Mouse (Mus musculus) urinary bladder, postnatal 4 days (tissue): ENCODE data around the gene Aldh4a1.

Experiments
- DNase-seq, 2 experiments: peaks; one replicate each; pipeline ENCODE4 v3.0.0; 2021 to 2022; ENCODE audit warnings: low spot score in 2 of 2

Gene Aldh4a1

DNA sequence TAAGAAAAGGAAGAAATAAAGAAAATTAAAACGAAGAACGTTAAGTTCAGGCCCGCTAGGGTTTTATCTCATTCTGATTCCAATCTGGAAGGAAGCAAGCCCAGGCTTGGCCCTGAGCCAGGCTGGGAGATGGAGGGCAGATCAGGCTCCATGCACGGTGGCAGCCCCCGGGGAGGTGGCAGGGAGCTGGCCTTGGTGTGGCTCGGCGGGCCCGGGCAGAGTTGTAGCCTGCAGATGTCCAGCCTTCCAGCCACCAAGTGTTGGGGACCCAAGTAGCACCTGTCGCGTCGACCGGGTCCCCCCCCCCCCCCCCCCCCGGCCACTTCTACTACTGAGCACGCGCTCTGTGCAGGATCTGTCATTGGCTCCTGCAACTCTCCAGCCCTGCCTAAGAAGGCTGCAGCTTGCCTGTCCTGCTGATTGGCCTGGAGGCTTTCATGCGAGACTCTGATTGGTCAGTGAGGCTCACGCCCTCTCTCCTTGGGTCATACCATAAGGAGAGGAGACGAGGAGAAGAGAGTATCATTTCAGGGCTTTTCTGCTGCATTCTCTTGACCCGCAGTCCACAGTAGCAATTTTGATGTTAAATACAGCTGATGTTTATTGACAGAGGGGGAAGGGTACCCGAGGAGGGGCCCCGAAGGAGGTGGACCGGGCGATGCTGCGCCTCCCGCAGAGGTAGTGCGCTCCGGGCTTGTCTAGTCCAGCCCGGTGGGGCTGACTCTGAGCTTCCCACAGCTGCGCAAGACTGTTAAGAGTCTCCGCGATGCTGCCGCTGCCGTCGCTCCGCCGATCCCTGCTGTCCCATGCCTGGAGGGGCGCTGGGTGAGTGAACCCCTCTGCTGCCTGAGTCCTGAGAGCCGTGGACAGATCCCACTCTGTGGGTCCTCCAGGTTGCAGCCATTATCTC lies at the start of gene Aldh4a1:
TSS of gene Aldh4a1 (plus strand) at position 494 of the 910 bp plus-strand sequence.
- peak; percentile 85 to 88 for DNase-seq

DNA sequence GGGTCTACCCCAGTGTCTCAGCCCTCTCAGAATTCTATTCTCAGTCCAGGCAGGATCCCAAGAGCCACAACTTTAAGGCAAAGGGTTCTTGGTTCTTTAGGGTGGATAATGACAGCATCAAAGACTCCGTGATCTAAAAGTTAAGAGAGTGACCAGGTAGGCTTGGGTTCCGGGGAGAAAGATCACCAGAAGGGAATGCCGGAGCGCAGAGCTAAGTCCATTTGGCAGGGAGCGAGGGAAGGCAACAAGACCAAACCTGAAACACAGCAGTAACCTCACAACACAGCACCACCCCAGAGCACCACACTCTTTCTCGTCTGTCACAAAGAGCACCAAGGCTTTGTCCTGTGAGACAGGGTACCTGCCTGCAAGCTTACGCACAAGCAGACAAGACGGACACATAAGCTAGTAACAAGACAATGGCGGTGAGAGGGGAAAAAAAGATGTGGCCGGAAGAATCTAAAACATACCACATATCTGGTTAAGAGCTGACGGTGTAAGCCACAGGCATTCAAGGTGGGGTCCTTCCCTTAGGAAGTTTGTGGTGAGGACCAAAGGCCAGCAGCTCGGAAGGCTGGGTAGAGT lies 49.6 kb upstream of the Aldh4a1 start:
- no peak for DNase-seq

DNA sequence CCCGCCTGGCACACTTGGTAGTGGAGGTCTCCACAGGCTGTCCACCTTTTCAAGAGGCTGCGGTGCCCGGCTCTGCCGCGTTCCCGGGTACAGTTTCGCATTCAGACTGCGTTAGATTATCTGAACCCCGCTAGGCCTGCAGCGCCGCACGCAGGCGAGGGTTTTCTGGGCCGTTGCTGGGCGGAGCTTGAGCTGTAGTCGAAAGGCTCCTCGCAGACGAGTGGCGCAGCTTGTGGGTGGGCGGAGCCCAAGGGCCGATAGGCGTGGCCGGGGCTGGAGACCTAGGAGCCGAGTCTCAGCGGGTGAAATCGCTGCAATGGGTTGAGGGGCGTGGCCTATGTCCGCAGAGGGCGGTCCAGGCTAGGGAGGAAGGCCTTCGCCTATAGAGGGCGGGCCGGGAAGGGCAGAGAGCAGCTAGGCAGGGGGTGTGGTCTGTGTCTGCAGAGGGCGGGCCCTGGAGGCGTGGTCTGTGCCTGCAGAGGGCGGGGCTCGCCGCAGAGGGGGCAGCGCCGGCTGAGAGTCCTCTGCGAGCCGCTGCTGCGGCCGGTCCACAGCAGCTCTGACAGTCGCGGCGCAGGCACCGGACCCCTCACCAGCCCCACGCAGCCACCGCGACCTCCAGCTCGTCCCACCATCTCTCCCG lies 48.4 kb upstream of the Aldh4a1 start:
- DNase-seq = peak; percentile 99

DNA sequence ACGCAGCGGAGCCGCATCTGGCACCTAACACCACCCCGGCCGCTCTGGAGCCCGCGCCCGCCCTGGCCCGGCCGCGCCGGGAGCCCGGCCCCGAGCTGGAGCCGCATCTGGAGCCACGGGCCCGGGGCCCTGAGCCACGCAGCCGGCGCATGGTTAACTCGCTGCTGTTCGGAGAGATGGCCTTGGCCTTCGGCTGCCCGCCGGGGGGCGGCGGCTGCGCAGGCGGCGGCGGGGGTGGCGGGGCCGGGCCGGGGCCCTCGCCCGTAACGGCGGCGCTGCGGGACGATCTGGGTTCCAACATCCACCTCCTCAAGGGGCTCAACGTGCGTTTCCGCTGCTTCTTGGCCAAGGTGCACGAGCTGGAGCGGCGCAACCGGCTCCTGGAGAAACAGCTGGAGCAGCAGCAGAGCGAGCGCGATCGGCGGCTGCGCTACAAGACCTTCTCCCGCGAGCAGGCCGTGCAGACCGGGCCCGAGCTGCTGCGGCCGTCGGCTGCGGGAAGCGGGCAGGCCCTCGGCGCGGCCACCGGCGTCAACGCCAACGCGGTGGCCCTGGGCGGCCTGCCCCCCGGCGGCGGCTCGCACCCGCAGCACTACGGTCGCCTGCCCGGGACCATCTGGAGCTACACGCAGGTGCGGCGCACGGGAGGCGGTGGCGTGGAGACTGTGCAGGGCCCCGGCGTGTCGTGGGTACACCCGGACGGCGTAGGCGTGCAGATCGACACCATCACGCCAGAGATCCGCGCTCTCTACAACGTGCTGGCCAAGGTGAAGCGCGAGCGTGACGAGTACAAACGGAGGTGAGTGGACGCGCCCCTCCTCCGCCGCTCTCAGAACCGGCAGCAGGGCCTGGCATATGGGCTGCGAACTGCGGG lies 47.6 kb upstream of the Aldh4a1 start:
- no peak for DNase-seq

DNA sequence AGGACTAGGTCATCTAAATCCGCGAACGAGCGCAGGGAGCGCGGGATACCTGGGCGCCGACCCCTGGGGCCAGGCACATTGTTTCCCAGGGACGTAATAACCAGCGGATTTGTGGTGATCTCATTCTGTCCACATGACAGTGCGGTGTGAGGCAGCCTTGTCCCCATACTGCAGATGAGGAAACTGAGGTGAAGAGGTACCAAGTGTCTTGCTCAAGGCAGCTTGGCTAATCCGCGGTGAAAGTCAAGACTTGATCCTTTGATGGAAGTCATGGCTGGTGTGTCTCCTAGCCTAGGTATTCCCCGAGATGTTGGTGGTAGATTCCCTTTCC lies 47.0 kb upstream of the Aldh4a1 start:
- no peak for DNase-seq

DNA sequence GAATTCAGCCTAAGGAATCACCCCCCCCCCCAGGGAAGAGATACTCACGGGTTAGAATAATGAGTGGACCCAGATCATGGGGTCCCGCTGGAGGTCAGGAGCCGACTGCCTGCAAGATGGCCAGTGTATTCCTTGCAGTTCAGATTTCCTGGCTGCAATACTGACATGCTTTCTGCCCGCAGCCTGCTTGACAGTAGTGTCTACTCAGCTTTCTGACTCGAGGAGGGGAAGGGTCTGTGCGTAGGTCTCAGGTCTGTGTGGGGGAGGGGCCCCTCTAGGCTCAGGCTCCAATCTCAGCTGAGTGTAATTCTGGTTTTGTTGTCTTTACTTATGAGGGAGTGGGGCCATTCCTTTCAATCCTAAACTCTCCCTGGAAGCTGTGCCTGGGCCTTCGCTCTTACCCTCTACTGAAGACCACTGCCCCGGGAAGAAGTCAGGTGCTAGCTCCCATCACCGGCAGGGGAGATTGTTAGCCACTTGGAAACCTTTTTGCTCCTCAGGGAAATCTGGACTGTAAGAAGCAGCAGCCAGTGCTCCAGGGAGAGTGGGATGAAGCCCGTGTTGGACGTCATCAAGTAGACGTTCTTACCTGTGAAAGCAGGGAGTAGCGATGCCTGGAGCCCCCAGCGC lies 46.3 kb upstream of the Aldh4a1 start:
- no peak for DNase-seq

DNA sequence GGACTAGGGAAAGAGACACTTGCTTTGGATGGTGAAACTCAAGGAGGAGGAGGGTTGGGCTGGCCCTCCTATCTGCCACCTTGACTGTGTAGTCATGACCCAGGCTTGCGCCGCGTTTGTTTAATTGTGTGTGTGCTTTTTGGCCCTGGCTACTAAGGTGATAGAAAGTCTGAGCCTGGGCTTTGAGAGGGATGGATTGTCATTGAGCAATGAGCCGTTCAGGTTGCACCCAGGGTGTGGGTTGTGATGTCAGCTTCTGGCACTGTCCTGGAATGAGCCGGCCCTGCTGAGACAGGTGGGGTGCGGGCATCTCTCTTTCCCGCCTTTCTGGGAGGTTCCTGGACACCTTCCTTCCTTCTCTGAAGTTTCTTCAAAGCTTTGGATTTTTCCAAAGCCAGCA lies 45.7 kb upstream of the Aldh4a1 start:
- no peak for DNase-seq

DNA sequence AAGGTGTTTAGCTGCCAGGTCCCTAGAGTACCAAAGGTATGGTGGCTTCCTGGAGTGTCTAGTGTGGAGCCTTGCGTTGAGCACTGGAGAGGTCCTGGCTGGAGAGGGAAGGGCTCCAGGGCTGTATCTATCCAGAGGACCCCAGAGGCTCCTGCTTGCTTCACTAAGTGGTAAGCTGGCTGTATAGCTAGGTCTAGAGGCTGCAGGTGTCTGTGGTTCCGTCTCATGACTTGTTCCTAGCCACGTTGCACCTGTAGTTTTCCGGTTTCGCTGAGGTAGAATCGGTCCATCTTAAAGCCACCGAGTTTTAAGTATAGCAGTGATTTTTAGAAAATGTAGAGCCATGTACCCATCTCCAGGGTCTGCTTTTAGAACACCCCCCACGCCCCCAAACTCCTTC lies 44.3 kb upstream of the Aldh4a1 start:
- DNase-seq = no peak

DNA sequence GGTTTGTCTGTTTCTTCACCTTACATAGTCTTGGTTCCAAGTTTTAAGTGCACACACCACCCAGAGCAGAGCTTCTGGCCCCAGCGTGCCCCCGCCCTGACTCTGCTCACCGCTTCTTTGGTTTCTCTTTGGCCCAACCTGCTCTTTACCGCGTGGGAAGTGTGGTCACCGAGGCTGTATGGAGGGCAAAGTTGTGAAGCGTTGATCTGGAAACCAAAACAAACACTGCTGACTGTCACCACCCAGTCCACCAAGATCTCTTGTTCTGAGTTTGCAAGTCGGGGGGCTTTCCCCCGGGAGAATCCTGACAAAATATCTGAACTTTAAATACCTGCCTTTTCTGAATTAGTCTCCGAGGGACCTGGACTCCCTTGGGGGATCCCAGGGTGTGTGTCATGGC lies 43.7 kb upstream of the Aldh4a1 start:
- no peak for DNase-seq

DNA sequence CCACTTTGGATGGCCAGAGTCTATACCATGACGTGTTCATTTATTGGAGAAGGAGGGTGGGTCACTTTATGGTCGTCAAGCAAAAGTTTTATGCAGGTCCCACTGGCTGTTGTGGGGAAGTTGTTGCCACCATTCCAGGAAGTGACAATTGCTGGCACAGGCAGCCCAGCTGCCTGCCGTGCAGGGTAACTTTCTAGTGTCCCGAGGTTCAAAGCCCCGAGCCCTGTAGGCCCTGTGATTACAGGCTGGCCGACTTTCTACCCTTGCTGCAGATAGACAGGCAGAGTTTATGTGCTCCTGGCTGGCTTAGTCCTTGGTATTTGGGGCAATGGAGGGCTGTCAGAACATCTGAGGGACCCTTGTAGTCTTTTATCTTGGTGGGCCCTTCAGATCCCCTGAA lies 43.2 kb upstream of the Aldh4a1 start:
- DNase-seq = no peak

DNA sequence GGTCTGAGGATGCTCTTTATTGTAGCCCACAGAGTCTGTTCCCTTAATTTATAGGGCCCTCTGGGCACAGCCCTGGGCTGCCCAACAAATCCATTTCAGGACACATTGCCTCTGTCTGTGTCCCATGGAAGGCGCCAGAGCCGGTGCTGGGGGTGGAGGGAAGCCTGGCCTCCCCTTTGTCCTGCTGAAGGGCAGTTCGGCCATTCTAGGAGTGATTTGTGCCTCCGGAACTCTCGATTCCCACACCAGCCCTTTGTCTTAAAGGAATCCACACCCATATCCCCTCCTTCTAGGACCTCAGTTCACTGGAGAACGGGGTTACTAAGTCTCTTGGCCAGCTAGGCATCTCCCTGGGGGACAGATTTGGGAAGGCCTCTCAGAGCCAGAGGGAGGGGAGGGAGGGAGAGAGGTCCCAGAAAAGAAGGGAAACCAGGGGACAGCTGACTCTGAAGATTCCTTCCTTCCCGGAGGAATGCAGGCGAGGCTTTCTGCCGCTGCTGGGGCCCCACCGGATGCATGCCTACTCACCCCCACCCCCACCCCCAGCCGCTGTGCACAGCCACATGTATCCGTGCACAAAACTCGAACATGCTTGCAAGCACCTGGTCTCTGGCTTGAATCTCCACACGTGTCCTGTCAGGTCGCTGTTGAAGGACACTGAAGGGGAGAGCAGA lies 41.9 kb upstream of the Aldh4a1 start:
- DNase-seq = no peak

DNA sequence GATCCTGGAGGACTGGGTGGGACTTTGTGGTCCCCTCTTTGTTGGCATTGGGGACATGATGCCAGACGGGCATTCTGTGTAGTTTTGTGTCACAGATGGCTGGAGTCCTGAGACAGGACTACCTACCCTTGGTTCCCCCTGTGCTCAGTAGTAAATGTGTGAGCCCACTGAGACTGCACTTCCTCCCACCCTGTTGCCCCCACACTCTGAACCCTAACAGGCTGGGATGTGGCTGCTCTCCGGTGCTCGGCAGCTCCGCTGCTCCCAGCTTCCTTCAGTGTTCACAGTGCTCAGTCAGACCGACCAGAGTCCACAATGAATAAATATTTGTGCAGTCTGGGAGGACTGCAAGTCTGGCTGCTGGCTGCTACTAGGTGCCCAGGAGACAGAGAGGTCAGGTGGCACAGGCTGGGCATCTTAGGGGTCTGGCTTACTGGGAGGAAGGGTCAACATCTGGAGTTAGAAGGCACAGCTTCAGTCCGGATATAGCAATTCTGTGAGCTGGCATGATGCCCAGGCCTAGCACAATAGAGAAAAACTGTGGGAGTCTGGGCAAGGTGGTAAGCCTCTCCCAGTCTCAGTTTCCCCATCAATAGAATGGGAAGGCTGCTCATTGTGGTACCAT lies 41.1 kb upstream of the Aldh4a1 start:
- no peak for DNase-seq

DNA sequence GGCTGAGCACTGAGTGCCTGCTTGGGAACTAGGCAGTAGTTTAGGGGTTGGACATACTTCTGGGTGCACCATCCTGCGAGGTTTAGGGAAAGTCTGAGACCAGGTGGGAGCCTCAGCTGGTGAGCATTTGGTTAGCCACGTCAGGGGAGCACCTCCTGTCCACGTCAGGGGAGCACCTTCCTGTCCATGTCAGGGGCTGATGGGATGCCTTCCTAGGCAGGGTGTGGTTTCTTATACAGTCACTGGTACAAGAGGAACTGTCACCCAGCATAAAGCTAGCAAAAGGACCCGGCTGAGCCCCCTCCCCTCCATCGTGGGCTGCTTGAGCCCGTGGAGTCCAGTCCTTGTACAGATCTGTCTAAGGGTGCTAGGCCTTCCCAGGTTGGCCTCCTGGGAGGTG lies 40.3 kb upstream of the Aldh4a1 start:
- DNase-seq = no peak

DNA sequence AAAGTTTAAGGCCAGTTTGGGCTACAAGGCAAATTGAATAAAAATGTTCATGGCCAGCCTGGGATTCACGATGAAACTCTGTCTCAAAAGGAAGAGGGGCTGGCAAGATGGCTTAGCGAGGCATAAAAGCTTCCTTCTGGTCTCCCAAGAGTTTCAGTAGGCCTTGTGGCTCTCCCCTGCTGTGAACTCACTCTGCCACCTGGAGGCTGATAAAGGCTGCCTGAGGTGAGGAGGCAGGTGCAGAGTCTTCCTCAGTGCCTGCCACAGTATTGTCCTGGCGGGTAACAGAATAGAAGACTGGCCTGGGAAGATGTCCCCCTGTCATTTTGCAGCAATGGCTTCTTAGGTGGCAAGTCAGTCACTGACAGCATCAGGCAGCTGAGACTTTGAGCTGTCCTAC lies 39.8 kb upstream of the Aldh4a1 start:
- DNase-seq = no peak

DNA sequence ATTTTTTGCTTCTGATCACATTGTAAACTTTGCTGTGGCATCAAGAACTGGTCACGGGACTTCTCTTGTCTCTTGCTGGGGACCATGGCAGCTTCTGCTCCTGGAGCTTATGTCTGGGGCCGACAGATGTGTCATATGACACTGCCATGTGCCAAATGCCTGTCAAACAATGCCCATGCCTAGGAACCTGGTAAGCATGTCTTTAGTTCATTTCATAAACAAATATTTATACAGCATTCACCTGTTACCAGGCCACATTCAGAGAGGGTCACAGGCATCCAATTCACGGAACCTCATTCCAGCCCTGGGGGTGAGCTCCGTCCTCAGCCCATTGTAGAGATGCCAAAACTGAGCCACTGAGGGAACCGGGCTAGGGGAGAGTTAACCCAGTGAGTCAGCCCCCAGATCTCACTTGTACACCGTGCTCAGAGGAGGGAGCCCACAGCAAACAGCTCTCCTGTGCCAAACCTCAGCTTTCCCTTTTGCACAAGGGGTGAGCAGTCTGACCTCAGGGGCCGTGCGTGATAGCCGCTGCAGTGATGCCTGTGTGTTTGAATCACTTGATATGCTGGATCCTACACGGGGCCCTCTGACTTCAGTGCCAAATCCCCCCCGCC lies 38.9 kb upstream of the Aldh4a1 start:
- no peak for DNase-seq

DNA sequence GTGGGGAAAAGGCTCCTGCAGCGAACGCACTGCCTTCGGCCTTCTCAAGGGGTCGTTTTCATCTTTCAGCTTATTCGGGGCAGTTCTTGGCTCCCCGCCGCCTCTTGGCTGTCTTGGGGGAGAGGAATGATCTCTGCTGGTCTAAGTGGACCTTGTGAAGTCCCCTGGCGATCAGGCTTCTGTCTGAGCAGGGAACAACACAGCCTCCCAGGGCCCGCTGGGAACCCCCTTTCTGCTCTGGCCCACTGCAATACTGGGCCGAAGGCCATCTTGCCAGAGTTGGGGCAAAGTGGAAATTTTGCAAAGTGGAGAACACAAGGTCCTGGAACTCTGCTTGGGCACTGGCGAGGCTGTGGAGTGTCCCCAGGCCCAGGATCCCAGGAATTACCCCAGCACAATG lies 38.0 kb upstream of the Aldh4a1 start:
- DNase-seq = no peak

DNA sequence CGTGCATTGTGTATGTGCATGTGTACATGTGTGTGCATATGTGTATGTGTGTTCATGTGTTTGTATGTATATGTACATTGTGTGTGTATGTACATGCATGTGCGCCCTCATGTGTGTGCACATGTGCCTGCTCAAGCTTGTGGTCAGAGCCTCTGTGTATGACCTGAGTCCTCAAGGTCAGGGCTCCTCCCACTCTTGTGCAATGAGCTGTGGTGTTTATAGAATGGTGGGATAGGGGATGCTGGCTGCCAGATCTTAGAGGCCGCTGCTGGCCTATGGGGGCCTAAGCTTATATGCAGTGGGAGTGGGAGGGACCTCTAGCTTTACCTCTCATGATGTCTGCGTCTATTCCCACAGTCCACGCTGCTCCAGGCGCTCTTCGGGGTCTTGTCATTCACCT lies 37.0 kb upstream of the Aldh4a1 start:
- DNase-seq = no peak

DNA sequence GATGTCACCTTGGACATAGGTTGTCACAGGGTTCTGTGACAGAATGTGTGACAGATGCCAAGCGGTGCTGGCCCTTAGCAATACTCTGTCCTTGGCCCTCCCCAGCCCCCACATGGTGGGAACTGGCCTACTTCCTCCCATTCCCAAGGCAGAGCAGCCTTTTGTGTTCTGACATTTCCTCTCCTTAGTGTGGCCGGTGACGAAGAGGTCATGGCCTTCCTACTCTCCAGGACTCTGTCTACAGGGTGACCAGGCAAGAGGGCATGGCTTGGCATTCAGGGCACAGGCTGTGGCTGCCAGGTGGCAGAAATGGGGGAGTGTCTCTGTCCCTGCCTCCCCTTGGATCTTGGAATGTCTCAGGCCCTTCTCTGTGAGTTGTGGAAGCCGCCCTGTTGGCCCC lies 35.3 kb upstream of the Aldh4a1 start:
- no peak for DNase-seq

DNA sequence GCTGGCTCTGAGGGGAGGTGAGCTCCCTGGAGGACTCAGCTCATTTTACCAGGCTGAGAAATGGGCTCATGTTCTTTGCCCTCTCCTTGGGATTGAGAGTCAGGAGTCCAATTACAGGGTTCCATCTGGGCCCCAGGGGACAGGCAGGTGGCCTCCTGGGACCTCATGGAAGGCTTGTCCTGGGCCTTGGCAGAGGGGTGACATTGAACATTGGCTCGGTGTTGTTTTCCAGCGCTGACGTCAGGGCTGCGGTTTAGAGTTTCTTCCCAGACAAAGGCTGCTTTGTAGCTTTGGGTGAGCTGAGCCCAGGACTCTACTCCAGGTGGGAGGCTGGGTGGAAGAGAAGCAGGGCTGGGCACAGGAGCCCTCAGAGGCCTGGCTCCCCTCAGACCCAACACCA lies 34.9 kb upstream of the Aldh4a1 start:
- DNase-seq = no peak

DNA sequence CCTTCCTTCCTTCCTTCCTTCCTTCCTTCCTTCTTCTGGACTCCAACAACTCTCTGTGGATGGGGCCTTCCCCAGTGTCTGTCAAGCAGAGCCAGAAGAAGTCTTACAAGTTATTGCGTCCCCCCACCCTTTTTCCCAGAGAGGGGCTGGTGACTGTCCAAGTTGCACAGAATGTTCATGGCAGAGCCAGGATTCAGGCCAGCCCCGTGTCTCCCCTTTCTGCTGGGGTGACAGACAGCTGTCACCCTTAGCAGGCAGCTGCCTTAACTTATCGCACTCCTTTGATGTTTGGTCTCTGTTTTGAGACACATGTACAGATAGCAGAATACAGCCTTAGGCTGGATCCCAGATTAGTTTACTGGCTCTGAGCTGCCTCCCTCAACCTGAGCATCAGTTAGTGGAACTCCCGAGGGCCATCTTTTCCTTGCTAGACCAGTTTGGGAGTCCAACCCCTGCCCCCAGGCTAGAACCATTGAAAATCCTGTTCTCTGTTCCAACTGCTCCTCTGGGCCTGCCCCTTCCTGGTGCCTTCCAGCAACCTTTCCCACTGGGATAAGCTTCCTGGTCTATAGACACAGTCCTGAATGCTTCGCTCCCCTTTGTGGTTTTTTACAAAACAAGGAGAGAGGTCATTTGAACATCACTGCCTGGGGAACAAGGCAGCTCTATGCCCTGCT lies 33.2 kb upstream of the Aldh4a1 start:
- no peak for DNase-seq
